Mouse (Mus musculus): ENCODE measurements around the gene Zc3h4. TPM values are rescaled to one million over a fixed set of nuclear protein-coding genes. Genes with fewer than 3 reads are reported as not detected.
A peak's percentile ranks its signal among the peaks of the same experiment; 100 is the strongest.

Gene Zc3h4
- total and polyA plus RNA-seq, 3 experiments: 17.8 to 32.4 (median 27.7) TPM

- H3K4me3 ChIP-seq: no peak overlapping the region; the same call in 1 of the 2 replicates
- peaks cover 7% of the 10 kb centered on the region for H3K4me1 ChIP-seq (ENCODE audit: control insufficient read depth, insufficient read depth, low read length)
- H3K9ac ChIP-seq (ENCODE audit: low read depth, low read length): peak overlapping the region; percentile 68
Observed at GRCm38 (mm10) chr7:16398387-16399050, 2.2 kb upstream of the Zc3h4 start.

GRCm38 (mm10) chr7:16399098-16399819, 1.5 kb upstream of the Zc3h4 start:
- no peak for TF ChIP-seq EP300 (IDR thresholded peaks at IDR 0.05; ENCODE audit: insufficient read depth, low read depth, low read length)
- TF ChIP-seq POLR2A (IDR thresholded peaks at IDR 0.05; ENCODE audit: insufficient read depth, low read depth, low read length): peak; percentile 96
- H3K79me2 ChIP-seq (replicated peaks; ENCODE audit: control insufficient read depth, insufficient read depth, low read length): no peaks in the 10 kb centered on the region; the same call in 1 of the 2 replicates
- under 1% methylated on average over 31 of the region's 31 CpGs for WGBS
- H3K9ac ChIP-seq (ENCODE audit: low read depth, low read length): peak overlapping the region; percentile 68
- H3K4me1 ChIP-seq (ENCODE audit: control insufficient read depth, insufficient read depth, low read length): peaks cover 9% of the 10 kb centered on the region
- H3K27ac ChIP-seq: peak overlapping the region; percentile 100
- DNase-seq: peak; percentile 91 to 95
- H3K36me3 ChIP-seq (ENCODE audit: control insufficient read depth, insufficient read depth, low read length): peaks cover 6% of the 10 kb centered on the region
- intact Hi-C loops (cut with DNase I): loop anchor here (2.0 to 5.0 kb wide), 2 partner anchors 54 to 218 kb away; partner anchors contain the start of gene Tmem160
- H3K4me3 ChIP-seq: peak overlapping the region; percentile 86
- H3K27me3 ChIP-seq (ENCODE audit: control insufficient read depth, insufficient read depth, low read length): no peaks in the 10 kb centered on the region

More at GRCm38 (mm10) chr7:16398387-16399050, 2.2 kb upstream of the Zc3h4 start:
- Histone ChIP-seq H3K79me2 (replicated peaks; ENCODE audit: control insufficient read depth, insufficient read depth, low read length) (no peaks in the 10 kb centered on the region; the same call in 1 of the 2 replicates), H3K36me3 (ENCODE audit: control insufficient read depth, insufficient read depth, low read length) (peaks cover 2% of the 10 kb centered on the region; the same call in 1 of the 2 replicates), H3K27me3 (ENCODE audit: control insufficient read depth, insufficient read depth, low read length) (no peaks in the 10 kb centered on the region), H3K27ac (peak overlapping the region; percentile 100)
- DNase-seq: no peak
- WGBS: 51% methylated on average over 3 of the region's 3 CpGs
- TF ChIP-seq CTCF (IDR thresholded peaks at IDR 0.05): peak; percentile 22
- TF ChIP-seq EP300 (IDR thresholded peaks at IDR 0.05; ENCODE audit: insufficient read depth, low read depth, low read length): no peak
- TF ChIP-seq POLR2A (IDR thresholded peaks at IDR 0.05; ENCODE audit: insufficient read depth, low read depth, low read length): no peak
- intact Hi-C loops (cut with DNase I): loop anchor here (2.0 to 5.0 kb wide), 2 partner anchors 54 to 219 kb away; partner anchors contain the start of gene Tmem160

GRCm38 (mm10) chr7:16399820-16400688, 656 bp upstream of the Zc3h4 start:
- peak overlapping the region; percentile 100 for H3K27ac ChIP-seq
- H3K36me3 ChIP-seq (ENCODE audit: control insufficient read depth, insufficient read depth, low read length): peaks cover 13% of the 10 kb centered on the region
- no peaks in the 10 kb centered on the region; the same call in 1 of the 2 replicates for H3K79me2 ChIP-seq (replicated peaks; ENCODE audit: control insufficient read depth, insufficient read depth, low read length)
- intact Hi-C loops (cut with DNase I): loop anchor here (2.0 to 10.0 kb wide), 3 partner anchors 53 to 655 kb away; partner anchors contain the start of gene Tmem160
- H3K4me3 ChIP-seq: peak overlapping the region; percentile 86
- H3K4me1 ChIP-seq (ENCODE audit: control insufficient read depth, insufficient read depth, low read length): peaks cover 17% of the 10 kb centered on the region
- TF ChIP-seq CTCF (IDR thresholded peaks at IDR 0.05) (no peak), POLR2A (IDR thresholded peaks at IDR 0.05; ENCODE audit: insufficient read depth, low read depth, low read length) (peak; percentile 89), EP300 (IDR thresholded peaks at IDR 0.05; ENCODE audit: insufficient read depth, low read depth, low read length) (peak; percentile 90)
- under 1% methylated on average over 76 of the region's 77 CpGs for WGBS
- DNase-seq: peak; percentile 97 to 99
- no peaks in the 10 kb centered on the region for H3K27me3 ChIP-seq (ENCODE audit: control insufficient read depth, insufficient read depth, low read length)
- peak overlapping the region; percentile 97 for H3K9ac ChIP-seq (ENCODE audit: low read depth, low read length)

- DNase-seq: peak; percentile 72
- peak overlapping the region; percentile 86 for H3K4me3 ChIP-seq
- H3K79me2 ChIP-seq (replicated peaks; ENCODE audit: control insufficient read depth, insufficient read depth, low read length): no peaks in the 10 kb centered on the region; the same call in 1 of the 2 replicates
- H3K36me3 ChIP-seq (ENCODE audit: control insufficient read depth, insufficient read depth, low read length): peaks cover 19% of the 10 kb centered on the region
- intact Hi-C loops (cut with DNase I): loop anchor here (1.0 to 10.0 kb wide), 2 partner anchors 89 to 653 kb away; no protein-coding TSS in a partner anchor
- no peak for TF ChIP-seq EP300 (IDR thresholded peaks at IDR 0.05; ENCODE audit: insufficient read depth, low read depth, low read length)
- peak; percentile 49; the same call in 1 of the 2 replicates for TF ChIP-seq POLR2A (IDR thresholded peaks at IDR 0.05; ENCODE audit: insufficient read depth, low read depth, low read length)
- peak overlapping the region; percentile 100 for H3K27ac ChIP-seq
- peaks cover 27% of the 10 kb centered on the region for H3K4me1 ChIP-seq (ENCODE audit: control insufficient read depth, insufficient read depth, low read length)
- H3K27me3 ChIP-seq (ENCODE audit: control insufficient read depth, insufficient read depth, low read length): no peaks in the 10 kb centered on the region
- H3K9ac ChIP-seq (ENCODE audit: low read depth, low read length): peak overlapping the region; percentile 97
- under 1% methylated on average over 17 of the region's 17 CpGs for WGBS
Observed at GRCm38 (mm10) chr7:16401991-16402431, 1.3 kb downstream of the Zc3h4 start.

GRCm38 (mm10) chr7:16402449-16402848, 1.7 kb downstream of the Zc3h4 start:
- TF ChIP-seq EP300 (IDR thresholded peaks at IDR 0.05; ENCODE audit: insufficient read depth, low read depth, low read length): no peak
- 0 out of 2 replicates have a peak, but pooled peaks have one; percentile 5 for TF ChIP-seq POLR2A (IDR thresholded peaks at IDR 0.05; ENCODE audit: insufficient read depth, low read depth, low read length)
- Histone ChIP-seq H3K27ac (peak overlapping the region; percentile 100), H3K36me3 (ENCODE audit: control insufficient read depth, insufficient read depth, low read length) (peaks cover 19% of the 10 kb centered on the region), H3K9ac (ENCODE audit: low read depth, low read length) (peak overlapping the region; percentile 97), H3K4me1 (ENCODE audit: control insufficient read depth, insufficient read depth, low read length) (peaks cover 27% of the 10 kb centered on the region), H3K79me2 (replicated peaks; ENCODE audit: control insufficient read depth, insufficient read depth, low read length) (no peaks in the 10 kb centered on the region; the same call in 1 of the 2 replicates), H3K27me3 (ENCODE audit: control insufficient read depth, insufficient read depth, low read length) (no peaks in the 10 kb centered on the region), H3K4me3 (peak overlapping the region; percentile 86)
- WGBS: 1% methylated on average over 9 of the region's 9 CpGs
- no peak for DNase-seq
- intact Hi-C loops (cut with DNase I): loop anchor here (10.0 kb wide), 1 partner anchor 652 kb away; no protein-coding TSS in a partner anchor
